Mouse (Mus musculus) ES-Bruce4 (cell line): ENCODE results near the gene Itgb2.

ENCODE experiments used
- CTCF ChIP-seq: IDR thresholded peaks from one replicate; pipeline ENCODE4 v1.8.1; 2011; ENCODE audit warnings: low read depth, low read length
- POLR2A ChIP-seq: IDR thresholded peaks from one replicate; pipeline ENCODE4 v1.8.1; 2011; ENCODE audit warnings: low read length; ENCODE audit not compliant: insufficient read depth

DNA sequence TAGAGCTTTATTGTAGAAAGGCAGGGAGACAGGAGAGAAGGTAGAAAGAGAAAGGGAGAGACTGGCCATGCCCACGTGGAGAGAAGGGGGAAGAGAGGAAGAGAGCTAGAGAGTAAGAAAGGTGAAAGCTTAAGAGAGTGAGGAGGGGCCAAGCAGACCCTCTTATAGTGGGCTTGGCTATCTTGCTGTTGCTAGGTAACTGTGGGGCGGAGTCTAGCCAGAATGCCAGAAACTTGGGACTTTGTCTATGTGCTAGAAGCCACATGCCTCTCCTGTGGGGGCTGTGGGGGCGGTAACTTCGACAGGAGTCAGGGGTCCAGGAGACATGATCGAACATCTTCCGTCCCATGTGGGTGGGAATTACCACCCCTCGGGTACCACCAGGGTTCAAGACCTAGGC, 39.4 kb downstream of the Itgb2 start:
- no peak for TF ChIP-seq CTCF
- TF ChIP-seq POLR2A, result no peak
